Mouse (Mus musculus) liver, embryonic 14.5 days (tissue): ENCODE data around the gene Clip2. TPM values are rescaled to one million over a fixed set of nuclear protein-coding genes. Genes with fewer than 3 reads are reported as not detected.

ENCODE experiments used
- ATAC-seq: fragments of 200-750 bp; cut with Nextera tagmentation; 2 replicates; pipeline ENCODE4 v1.8.0; 2017; ENCODE audit warnings: moderate number of reproducible peaks, mild to moderate bottlenecking, moderate library complexity; ENCODE audit not compliant: insufficient read depth
- DNase-seq, 3 experiments: peaks; one replicate each; pipeline ENCODE4 v3.0.0-alpha.2; 2012 to 2013; ENCODE audit warnings: low read depth in 3 of 3, low spot score in 3 of 3
- H3K27ac ChIP-seq: fragments of 300-500 bp; sonication (generic); 2 replicates; pipeline ENCODE4 v1.5.1; 2014; ENCODE audit warnings: moderate library complexity, mild to moderate bottlenecking, control low read depth, inconsistent platforms
- H3K27me3 ChIP-seq: fragments of 300-500 bp; sonication (generic); 2 replicates; pipeline ENCODE4 v1.6.1; 2014; ENCODE audit warnings: mild to moderate bottlenecking, low read length, moderate library complexity; ENCODE audit not compliant: control insufficient read depth, insufficient read depth
- H3K36me3 ChIP-seq: fragments of 300-500 bp; sonication (generic); replicated peaks from 2 replicates; pipeline ENCODE4 v1.6.1; 2014; ENCODE audit warnings: low read depth; ENCODE audit not compliant: control insufficient read depth, insufficient read depth
- H3K4me1 ChIP-seq, 2 experiments: fragments of 200-500 bp in 1 of 2; fragments of 300-500 bp in 1 of 2; sonication (generic) in 1 of 2; replicated peaks; 2 replicates each; pipeline ENCODE4 v1.6.1; 2012 to 2014; ENCODE audit warnings: antibody characterized with exemption in 1 of 2, inconsistent platforms in 1 of 2, low read length in 1 of 2; ENCODE audit not compliant: control insufficient read depth in 2 of 2, insufficient read depth in 2 of 2
- H3K4me2 ChIP-seq: fragments of 300-500 bp; sonication (generic); 2 replicates; pipeline ENCODE4 v1.6.1; 2014; ENCODE audit warnings: low read depth, mild to moderate bottlenecking, control low read depth, moderate library complexity
- H3K4me3 ChIP-seq, 2 experiments: fragments of 200-500 bp in 1 of 2; fragments of 300-500 bp in 1 of 2; sonication (generic) in 1 of 2; 2 replicates each; pipeline ENCODE4 v1.5.1; 2012 to 2014; ENCODE audit warnings: low read depth in 2 of 2, low read length in 2 of 2, mild to moderate bottlenecking in 2 of 2, control low read depth in 1 of 2, inconsistent platforms in 1 of 2, moderate library complexity in 1 of 2; ENCODE audit not compliant: insufficient read depth in 1 of 2
- H3K9ac ChIP-seq: fragments of 300-500 bp; sonication (generic); replicated peaks from 2 replicates; pipeline ENCODE4 v1.6.1; 2014; ENCODE audit warnings: mild to moderate bottlenecking, control low read depth, moderate library complexity
- H3K9me3 ChIP-seq: fragments of 300-500 bp; sonication (generic); 2 replicates; pipeline ENCODE4 v1.6.1; 2016; ENCODE audit warnings: low read length, mixed read lengths; ENCODE audit not compliant: control insufficient read depth
- CTCF ChIP-seq: IDR thresholded peaks from 2 replicates; pipeline ENCODE4 v1.5.1; 2016; ENCODE audit warnings: antibody characterized with exemption, low read depth, control low read depth
- EP300 ChIP-seq: IDR thresholded peaks from 2 replicates; pipeline ENCODE4 v1.6.1; 2016; ENCODE audit warnings: antibody characterized with exemption, low read depth
- WGBS: fragments of 180-500 bp; shearing (Covaris S2); extraction: QIAGEN DNeasy Blood & Tissue Kit; methylation state at CpG from one replicate; pipeline ENCODE4 v1.1.7; 2014; ENCODE audit not compliant: insufficient replicate concordance; 5-methylcytosine and 5-hydroxymethylcytosine counted together
- polyA plus RNA-seq, 2 experiments: library from polyadenylated mRNA; depleted of rRNA in 1 of 2; stranded (reverse) in 1 of 2; unstranded in 1 of 2; fragments of >200 nt; fragmentation: Nextera tagmentation in 1 of 2; extraction: Ambion mirVana in 1 of 2; gene quantifications; 2 replicates each; pipeline versions ENCODE4 v1.2.1 to v1.2.3; 2012 to 2014

The Clip2 gene
- polyA plus RNA-seq (2012; rRNA removed), result 1.5 and 1.8 TPM in 2 replicates
- polyA plus RNA-seq (2014; fragmentation: Nextera tagmentation; extraction: Ambion mirVana), result 0.36 and 0.47 TPM in 2 replicates

GRCm38 (mm10) chr5:134552110-134552972 lies at the start of gene Clip2:
Gene Clip2 (minus strand): TSS chr5:134552434.
- Histone ChIP-seq H3K4me1 (peaks cover 0 to 9% of the 10 kb centered on the region in 2 experiments; a peak in 2 of 4 replicates), H3K36me3 (no peaks in the 10 kb centered on the region), H3K9me3 (no peaks in the 10 kb centered on the region), H3K27me3 (peaks cover 2% of the 10 kb centered on the region; the same call in 1 of the 2 replicates), H3K27ac (no peak within 1 kb of the TSS), H3K4me3 (peak within 1 kb of the TSS; percentile 63), H3K4me2 (peak within 1 kb of the TSS; percentile 80), H3K9ac (peak within 1 kb of the TSS; percentile 53)
- TF ChIP-seq EP300 (no peak), CTCF (no peak)
- 2% methylated on average over 57 of the region's 61 CpGs for WGBS
- DNase-seq (peak; percentile 39 to 64 (median 52)), ATAC-seq (peak; percentile 83)

- H3K4me1 ChIP-seq, result peaks cover 2 to 8% of the 10 kb centered on the region in 2 experiments
- WGBS, result 87% methylated on average over 10 of the region's 10 CpGs
- no peaks in the 10 kb centered on the region for H3K27me3 ChIP-seq
- no peak overlapping the region for H3K4me2 ChIP-seq
- H3K9me3 ChIP-seq, result no peaks in the 10 kb centered on the region
- no peak overlapping the region for H3K27ac ChIP-seq
- ATAC-seq (no peak), DNase-seq (no peak)
- H3K4me3 ChIP-seq, result no peak overlapping the region
- H3K9ac ChIP-seq, result no peak overlapping the region
- peaks cover 48% of the 10 kb centered on the region for H3K36me3 ChIP-seq
- no peak for TF ChIP-seq CTCF
- TF ChIP-seq EP300, result no peak
Observed at GRCm38 (mm10) chr5:134597711-134598110, 45.5 kb upstream of the Clip2 start.

- Histone ChIP-seq H3K4me1 (peaks cover 10 to 20% of the 10 kb centered on the region in 2 experiments), H3K9me3 (no peaks in the 10 kb centered on the region), H3K4me2 (peak overlapping the region; percentile 38), H3K27ac (peak overlapping the region; percentile 74), H3K36me3 (peaks cover 55% of the 10 kb centered on the region), H3K27me3 (no peaks in the 10 kb centered on the region), H3K9ac (peak overlapping the region; percentile 40), H3K4me3 (no peak overlapping the region)
- no peak for TF ChIP-seq CTCF
- TF ChIP-seq EP300, result peak; percentile 90
- WGBS, result 21% methylated on average over 9 of the region's 9 CpGs
- peak; percentile 92 for ATAC-seq
- peak; percentile 69 to 77 (median 75) for DNase-seq
Observed at GRCm38 (mm10) chr5:134593093-134593492, 40.9 kb upstream of the Clip2 start.

- no peak overlapping the region; the same call in 1 of the 2 replicates for H3K4me2 ChIP-seq
- no peak for TF ChIP-seq EP300
- no peak for TF ChIP-seq CTCF
- H3K9ac ChIP-seq, result no peak overlapping the region
- peaks cover 10 to 20% of the 10 kb centered on the region in 2 experiments for H3K4me1 ChIP-seq
- no peak for DNase-seq
- H3K36me3 ChIP-seq, result peaks cover 46% of the 10 kb centered on the region
- H3K27ac ChIP-seq, result peak overlapping the region; percentile 74
- H3K4me3 ChIP-seq, result no peak overlapping the region
- no peak for ATAC-seq
- H3K9me3 ChIP-seq, result no peaks in the 10 kb centered on the region
- 68% methylated on average over 11 of the region's 11 CpGs for WGBS
- no peaks in the 10 kb centered on the region for H3K27me3 ChIP-seq
Observed at GRCm38 (mm10) chr5:134592026-134592581, 39.9 kb upstream of the Clip2 start.

- Histone ChIP-seq H3K4me1 (peaks cover 10 to 20% of the 10 kb centered on the region in 2 experiments), H3K4me2 (no peak overlapping the region), H3K27ac (no peak overlapping the region), H3K36me3 (peaks cover 28% of the 10 kb centered on the region), H3K4me3 (no peak overlapping the region), H3K9me3 (no peaks in the 10 kb centered on the region), H3K27me3 (no peaks in the 10 kb centered on the region), H3K9ac (no peak overlapping the region)
- whole genome bisulfite sequencing, result 77% methylated on average over 3 of the region's 3 CpGs
- DNase-seq (no peak), ATAC-seq (no peak)
- TF ChIP-seq EP300 (no peak), CTCF (no peak)
Observed at GRCm38 (mm10) chr5:134589900-134590299, 37.7 kb upstream of the Clip2 start.
